Mouse (Mus musculus): ENCODE data around the gene Uap1.

Uap1 gene

GRCm38 (mm10) chr1:170164913-170165312 lies 9.8 kb downstream of the Uap1 start:
- no peak for DNase-seq (ENCODE audit: low spot score)

- DNase-seq (ENCODE audit: low spot score), result no peak
Measured at GRCm38 (mm10) chr1:170164053-170164614, 10.6 kb downstream of the Uap1 start.

GRCm38 (mm10) chr1:170163398-170163943 lies 11.3 kb downstream of the Uap1 start:
- no peak for DNase-seq (ENCODE audit: low spot score)

GRCm38 (mm10) chr1:170161852-170162251 lies 12.9 kb downstream of the Uap1 start:
- DNase-seq (ENCODE audit: low spot score), result no peak

DNA sequence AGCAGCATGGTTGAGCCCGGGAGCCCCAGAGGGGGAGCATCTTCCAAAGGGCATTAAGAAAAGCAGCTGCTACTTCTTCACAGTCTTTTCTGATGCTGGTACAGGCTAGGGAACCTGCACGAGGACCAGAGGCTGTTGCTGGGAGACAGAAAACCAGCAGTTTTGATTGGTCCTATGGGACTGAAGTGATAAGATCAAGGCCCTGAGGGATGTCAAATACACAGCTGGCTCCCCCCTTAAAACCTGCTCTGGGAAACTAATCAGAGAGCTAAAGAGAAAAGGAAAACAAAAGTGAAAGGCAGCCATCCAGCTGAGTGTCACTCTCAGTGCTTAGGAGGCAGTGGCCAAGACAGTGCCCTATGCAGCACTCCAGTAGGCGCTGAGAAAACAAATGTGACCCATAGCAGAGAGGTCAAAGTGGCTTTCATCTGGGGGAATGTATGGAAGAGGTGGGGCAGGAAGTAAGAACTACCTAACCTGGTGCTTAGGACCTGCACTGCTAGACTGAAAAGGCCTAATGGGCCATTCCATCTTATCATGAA lies 14.3 kb downstream of the Uap1 start:
- DNase-seq (ENCODE audit: low spot score), result no peak

GRCm38 (mm10) chr1:170159707-170160106 lies 15.1 kb downstream of the Uap1 start:
- no peak for DNase-seq (ENCODE audit: low spot score)

DNA sequence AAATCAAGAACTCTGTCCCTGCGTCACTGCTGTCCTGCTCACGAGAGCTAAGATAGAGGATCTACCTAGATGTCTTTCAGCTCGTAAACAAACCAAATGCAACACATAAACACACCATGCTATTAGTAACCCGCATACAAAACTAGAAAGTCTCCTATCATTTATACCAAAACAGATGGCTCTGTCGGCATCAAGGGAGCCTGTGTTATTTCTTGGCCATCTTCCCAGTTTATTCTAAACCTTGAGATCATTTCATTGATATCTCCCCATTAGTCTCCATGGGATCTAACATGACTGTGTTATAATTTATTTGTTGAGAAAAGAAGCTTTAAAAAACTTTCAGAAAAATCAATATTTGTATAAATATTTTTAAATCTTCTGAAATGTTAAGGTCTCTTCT lies 19.0 kb downstream of the Uap1 start:
- no peak for DNase-seq (ENCODE audit: low spot score)

- DNase-seq (ENCODE audit: low spot score), result no peak
Measured at GRCm38 (mm10) chr1:170155298-170155697, 19.5 kb downstream of the Uap1 start.

GRCm38 (mm10) chr1:170153986-170154385 lies 20.8 kb downstream of the Uap1 start:
- no peak for DNase-seq (ENCODE audit: low spot score)

DNA sequence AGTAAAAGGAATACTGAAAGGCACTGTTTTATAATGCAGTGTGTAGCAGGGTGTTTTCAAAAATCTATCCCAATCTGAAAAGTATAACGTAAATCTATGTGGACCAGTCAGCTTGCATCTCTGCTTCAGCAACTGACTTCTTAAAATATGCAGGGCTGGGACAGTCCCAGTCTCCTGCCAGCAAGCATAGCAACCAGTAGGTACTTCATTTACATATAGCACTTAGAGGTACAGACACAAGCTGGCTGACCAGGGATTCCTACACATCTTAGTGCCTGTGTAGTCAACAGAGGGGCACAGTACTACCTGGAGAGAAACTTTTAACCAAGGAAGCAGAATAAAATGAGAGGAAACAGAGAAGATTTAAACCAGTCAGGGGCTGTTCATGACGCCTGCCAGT lies 22.2 kb downstream of the Uap1 start:
- DNase-seq (ENCODE audit: low spot score), result no peak

DNA sequence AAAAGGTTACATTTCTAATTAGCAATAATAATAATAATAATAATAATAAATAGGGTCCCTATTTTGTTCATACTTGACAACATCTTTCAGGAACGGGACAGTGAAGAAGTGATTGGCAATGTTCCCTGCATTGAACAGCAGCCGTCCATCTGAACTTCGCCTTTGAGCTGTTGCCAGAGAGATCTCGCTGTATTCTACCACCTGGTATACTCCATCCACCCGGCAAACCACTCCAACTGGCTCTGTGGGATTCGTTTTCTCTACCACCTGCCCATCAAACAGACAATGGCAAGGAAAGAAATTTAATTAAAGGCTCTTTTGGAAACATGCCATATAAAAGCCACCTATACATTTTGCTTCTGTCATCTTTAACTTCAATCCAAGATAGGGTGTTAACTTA lies 23.9 kb downstream of the Uap1 start:
- no peak for DNase-seq (ENCODE audit: low spot score)

DNA sequence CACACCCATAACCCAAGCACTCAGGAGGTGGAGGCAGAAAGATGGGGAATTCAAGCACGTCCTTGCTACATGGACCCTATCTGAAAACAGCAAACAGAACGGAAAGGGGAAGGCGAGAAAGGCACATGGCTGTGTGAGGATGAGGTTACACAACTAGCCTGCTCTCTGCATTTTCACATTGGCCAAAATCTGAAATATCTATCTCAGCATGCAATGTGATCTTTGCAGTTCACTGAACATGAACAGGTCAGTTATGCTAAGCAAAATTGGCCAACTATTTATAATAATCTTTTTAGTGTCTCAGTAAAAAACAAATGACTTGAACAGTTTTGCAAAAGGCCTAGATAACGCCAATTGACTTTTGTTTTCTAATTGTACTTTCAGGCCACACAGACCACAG lies 25.0 kb downstream of the Uap1 start:
- no peak for DNase-seq (ENCODE audit: low spot score)

- DNase-seq (ENCODE audit: low spot score), result no peak
Measured at GRCm38 (mm10) chr1:170148536-170148935, 26.2 kb downstream of the Uap1 start.

GRCm38 (mm10) chr1:170147651-170148448 lies 26.9 kb downstream of the Uap1 start:
- DNase-seq (ENCODE audit: low spot score), result no peak

DNA sequence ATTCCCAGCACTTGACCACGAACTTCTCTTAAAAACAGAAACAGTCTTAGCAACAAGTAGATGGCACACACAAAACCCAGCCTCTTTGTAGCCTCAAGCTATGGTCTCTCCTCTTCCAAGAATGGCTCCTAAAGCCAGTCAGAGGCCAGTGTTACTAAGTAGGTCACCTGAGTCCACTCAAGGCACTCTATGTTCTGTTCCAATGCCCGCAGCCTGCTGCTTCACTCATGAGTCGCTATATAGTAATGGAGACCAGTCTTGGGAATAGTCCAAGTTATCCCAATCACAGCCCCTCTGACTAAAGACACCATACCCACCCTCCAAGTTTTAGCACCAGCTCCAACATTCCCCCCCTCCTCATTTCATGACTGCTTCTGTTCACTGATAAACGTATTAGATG lies 29.2 kb downstream of the Uap1 start:
- DNase-seq (ENCODE audit: low spot score), result no peak

- no peak for DNase-seq (ENCODE audit: low spot score)
Measured at GRCm38 (mm10) chr1:170142256-170142871, 32.4 kb downstream of the Uap1 start.

DNA sequence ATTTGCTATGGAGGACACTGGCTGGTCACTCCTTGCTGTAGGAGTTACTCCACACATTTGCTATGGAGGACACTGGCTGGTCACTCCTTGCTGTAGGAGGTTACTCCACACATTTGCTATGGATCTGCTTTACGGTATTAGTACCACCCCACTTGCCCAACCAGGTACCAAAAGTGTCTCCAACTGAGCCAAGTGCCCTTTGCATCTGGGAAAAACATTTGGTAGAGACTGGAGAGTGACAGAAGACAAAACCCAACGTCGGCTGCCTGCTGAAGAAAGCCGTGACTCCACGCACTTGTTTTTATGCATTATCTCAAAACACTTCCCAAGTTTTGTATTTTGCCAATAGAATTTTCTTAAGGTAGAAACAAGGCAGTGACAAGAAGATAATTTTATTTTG lies 33.1 kb downstream of the Uap1 start:
- no peak for DNase-seq (ENCODE audit: low spot score)

GRCm38 (mm10) chr1:170136351-170137009 lies 38.3 kb downstream of the Uap1 start:
- peak; percentile 84 for DNase-seq (ENCODE audit: low spot score)

GRCm38 (mm10) chr1:170134264-170134663 lies 40.5 kb downstream of the Uap1 start:
- DNase-seq (ENCODE audit: low spot score), result no peak

GRCm38 (mm10) chr1:170130962-170131361 lies 43.8 kb downstream of the Uap1 start:
- DNase-seq (ENCODE audit: low spot score), result no peak

- no peak for DNase-seq (ENCODE audit: low spot score)
Measured at GRCm38 (mm10) chr1:170124644-170125043, 50.1 kb downstream of the Uap1 start.

DNA sequence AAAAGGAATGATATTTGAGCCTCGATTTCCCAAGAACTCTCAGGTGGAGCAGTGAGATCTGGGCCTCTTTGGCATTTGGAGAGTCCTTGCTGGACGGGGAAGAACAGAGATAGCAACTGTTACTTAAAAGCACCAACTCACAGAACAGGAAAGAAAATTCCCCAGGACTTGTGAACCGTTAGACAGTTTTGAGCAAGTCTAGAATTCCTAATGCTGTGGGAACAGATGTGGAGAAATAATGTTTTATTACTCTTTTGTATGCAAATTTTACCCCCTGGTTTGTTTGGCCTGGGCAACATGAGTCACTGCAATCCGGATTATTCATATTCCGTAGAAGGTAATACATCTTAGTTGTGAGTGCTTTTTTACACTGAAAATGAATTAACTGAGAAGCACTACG lies 61.1 kb downstream of the Uap1 start:
- DNase-seq (ENCODE audit: low spot score), result no peak

Measured in embryo, embryonic 10.5 days (tissue).